Mouse (Mus musculus) ES-E14 (cell line): ENCODE data around the gene Aars2.

Source experiments
- HCFC1 ChIP-seq: IDR thresholded peaks from 2 replicates; pipeline ENCODE4 v1.6.1; 2012; ENCODE audit warnings: low read length, inconsistent platforms, borderline replicate concordance; ENCODE audit not compliant: insufficient read depth
- MAFK ChIP-seq: IDR thresholded peaks from 2 replicates; pipeline ENCODE4 v1.6.1; 2014; ENCODE audit warnings: mild to moderate bottlenecking, low read depth, low read length, inconsistent platforms; ENCODE audit not compliant: insufficient read depth
- ZNF384 ChIP-seq: IDR thresholded peaks from 2 replicates; pipeline ENCODE4 v1.6.1; 2012; ENCODE audit warnings: low read depth, low read length, inconsistent platforms

GRCm38 (mm10) chr17:45516488-45516887 lies 9.8 kb downstream of the Aars2 start:
- TF ChIP-seq MAFK (no peak), HCFC1 (no peak), ZNF384 (no peak)
